Mouse (Mus musculus) lung, postnatal 25 days (tissue): ENCODE results near the gene Pofut2.

Experiments used
- DNase-seq: peaks from one replicate; pipeline ENCODE4 v3.0.0; 2022; ENCODE audit warnings: low spot score

Gene Pofut2

GRCm38 (mm10) chr10:77229609-77230595, 29.1 kb upstream of the Pofut2 start:
- DNase-seq: no peak

GRCm38 (mm10) chr10:77231861-77232755, 26.9 kb upstream of the Pofut2 start:
- no peak for DNase-seq

GRCm38 (mm10) chr10:77233230-77233629, 25.8 kb upstream of the Pofut2 start:
- no peak for DNase-seq

GRCm38 (mm10) chr10:77234991-77235616, 23.9 kb upstream of the Pofut2 start:
- DNase-seq: no peak

- DNase-seq: no peak
Observed at GRCm38 (mm10) chr10:77237795-77238580, 21.0 kb upstream of the Pofut2 start.

GRCm38 (mm10) chr10:77240764-77241163, 18.3 kb upstream of the Pofut2 start:
- no peak for DNase-seq

GRCm38 (mm10) chr10:77242396-77242795, 16.6 kb upstream of the Pofut2 start:
- no peak for DNase-seq

GRCm38 (mm10) chr10:77242871-77243270, 16.1 kb upstream of the Pofut2 start:
- DNase-seq: peak; percentile 48

- DNase-seq: no peak
Observed at GRCm38 (mm10) chr10:77243572-77244161, 15.4 kb upstream of the Pofut2 start.

GRCm38 (mm10) chr10:77244777-77245176, 14.2 kb upstream of the Pofut2 start:
- no peak for DNase-seq

- no peak for DNase-seq
Observed at GRCm38 (mm10) chr10:77247048-77247447, 12.0 kb upstream of the Pofut2 start.

GRCm38 (mm10) chr10:77247707-77248106, 11.3 kb upstream of the Pofut2 start:
- DNase-seq: no peak

GRCm38 (mm10) chr10:77251223-77251783, 7.7 kb upstream of the Pofut2 start:
- no peak for DNase-seq

GRCm38 (mm10) chr10:77251784-77252539, 7.1 kb upstream of the Pofut2 start:
- DNase-seq: peak; percentile 33

- DNase-seq: peak; percentile 78
Observed at GRCm38 (mm10) chr10:77252790-77253189, 6.2 kb upstream of the Pofut2 start.

- DNase-seq: no peak
Observed at GRCm38 (mm10) chr10:77255231-77255630, 3.8 kb upstream of the Pofut2 start.

GRCm38 (mm10) chr10:77255676-77256075, 3.3 kb upstream of the Pofut2 start:
- no peak for DNase-seq

GRCm38 (mm10) chr10:77258041-77258590, 902 bp upstream of the Pofut2 start:
- DNase-seq: no peak

GRCm38 (mm10) chr10:77260166-77260875, 1.3 kb downstream of the Pofut2 start:
- DNase-seq: no peak
